Mouse (Mus musculus) liver, adult 2 months (tissue): ENCODE measurements at regions not wholly inside any gene's neighbourhood (a gene's known extent, or its start where the extent isn't known, plus 50 kb on each side); places are given as distances from the start of the nearest gene placed in this dataset.

Source experiments
- DNase-seq: peaks from one replicate; pipeline ENCODE4 v3.0.0-alpha.2; 2011; ENCODE audit warnings: low read depth, low spot score; ENCODE audit errors: extremely low read depth
- H3K27ac ChIP-seq: fragments of 200-500 bp; replicated peaks from 2 replicates; pipeline ENCODE4 v1.5.1; 2012; ENCODE audit warnings: low read depth, mild to moderate bottlenecking, control low read depth, inconsistent platforms, low read length; ENCODE audit not compliant: insufficient read depth
- H3K27me3 ChIP-seq: fragments of 200-500 bp; 2 replicates; pipeline ENCODE4 v1.6.1; 2012; ENCODE audit warnings: mild to moderate bottlenecking, moderate library complexity, low read length, inconsistent platforms; ENCODE audit not compliant: control insufficient read depth, insufficient read depth
- H3K36me3 ChIP-seq: fragments of 200-500 bp; 2 replicates; pipeline ENCODE4 v1.6.1; 2012; ENCODE audit warnings: low read length, inconsistent platforms; ENCODE audit not compliant: control insufficient read depth, insufficient read depth
- H3K4me1 ChIP-seq: fragments of 200-500 bp; 2 replicates; pipeline ENCODE4 v1.6.1; 2011; ENCODE audit warnings: low read length; ENCODE audit not compliant: control insufficient read depth, insufficient read depth
- H3K4me3 ChIP-seq: fragments of 200-500 bp; 2 replicates; pipeline ENCODE4 v1.5.1; 2011; ENCODE audit warnings: low read depth, mild to moderate bottlenecking, control low read depth, low read length, moderate library complexity; ENCODE audit not compliant: insufficient read depth
- H3K79me2 ChIP-seq: fragments of 200-500 bp; 2 replicates; pipeline ENCODE4 v1.6.1; 2012; ENCODE audit warnings: inconsistent platforms, mild to moderate bottlenecking, low read length, moderate library complexity; ENCODE audit not compliant: control insufficient read depth, insufficient read depth
- H3K9ac ChIP-seq: fragments of 200-500 bp; 2 replicates; pipeline ENCODE4 v1.6.1; 2012; ENCODE audit warnings: low read depth, mild to moderate bottlenecking, control low read depth, inconsistent platforms, low read length
- CTCF ChIP-seq: fragments of 200-500 bp; IDR thresholded peaks from 2 replicates; pipeline ENCODE4 v1.5.1; 2011; ENCODE audit warnings: low read depth, low read length, control low read depth
- POLR2A ChIP-seq: fragments of 200-500 bp; IDR thresholded peaks from 2 replicates; pipeline ENCODE4 v1.6.1; 2011; ENCODE audit warnings: low read length, control low read depth; ENCODE audit not compliant: insufficient read depth; ENCODE audit errors: extremely low read depth
- WGBS: fragments of 180-500 bp; shearing (Covaris S2); methylation state at CpG from one replicate; pipeline ENCODE4 v1.1.7; 2018; 5-methylcytosine and 5-hydroxymethylcytosine counted together

DNA sequence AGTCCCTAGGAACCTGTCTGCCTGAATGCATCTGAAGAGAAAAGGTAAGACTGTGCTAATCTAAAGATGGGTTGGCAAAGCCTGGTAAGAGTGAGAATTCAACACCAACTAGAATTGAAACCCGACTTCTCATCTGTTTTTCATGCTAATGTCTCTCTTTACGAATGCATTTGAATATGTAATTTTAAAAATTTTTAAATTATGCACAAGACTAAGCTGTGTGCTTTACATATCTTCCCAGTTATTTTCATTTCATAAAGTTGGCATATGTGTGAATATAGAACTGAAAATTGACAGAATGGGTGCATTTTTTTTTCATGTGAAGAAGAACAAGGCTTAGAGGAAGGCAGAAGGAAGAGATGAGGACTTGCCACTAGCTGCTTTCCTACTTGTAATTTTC lies 267.2 kb upstream of the Ube2e3 start:
- Histone ChIP-seq H3K36me3 (no peaks in the 10 kb centered on the region), H3K79me2 (no peaks in the 10 kb centered on the region), H3K27ac (no peak overlapping the region), H3K9ac (no peak overlapping the region), H3K27me3 (no peaks in the 10 kb centered on the region), H3K4me3 (no peak overlapping the region), H3K4me1 (no peaks in the 10 kb centered on the region)
- no peak for TF ChIP-seq POLR2A
- no peak for TF ChIP-seq CTCF
- DNase-seq: no peak
- WGBS: 87% methylated on average over 2 of the region's 2 CpGs

DNA sequence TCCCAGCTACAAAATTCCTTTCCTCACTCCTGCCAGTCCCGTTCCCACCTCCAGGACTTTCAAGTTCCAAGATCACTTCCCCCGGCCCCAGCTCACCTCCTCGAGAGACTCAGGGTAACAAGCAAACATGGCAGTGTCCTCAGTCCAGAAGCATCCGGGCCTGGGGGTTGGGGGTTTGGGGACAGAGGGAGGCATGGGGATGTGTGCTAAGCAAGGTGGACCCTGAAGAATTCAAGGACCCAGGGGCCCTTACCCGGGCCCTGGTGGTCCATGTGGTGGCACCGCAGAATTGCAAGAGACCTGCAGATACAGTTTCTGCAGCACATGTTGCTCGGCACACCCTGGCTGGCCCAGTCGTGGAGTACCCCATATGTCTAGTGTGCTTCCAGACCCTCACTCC lies 269.9 kb upstream of the Ube2e3 start:
- Histone ChIP-seq H3K4me3 (no peak overlapping the region), H3K9ac (no peak overlapping the region), H3K27ac (no peak overlapping the region), H3K27me3 (no peaks in the 10 kb centered on the region), H3K36me3 (no peaks in the 10 kb centered on the region), H3K79me2 (no peaks in the 10 kb centered on the region), H3K4me1 (no peaks in the 10 kb centered on the region)
- DNase-seq: no peak
- WGBS: 88% methylated on average over 8 of the region's 8 CpGs
- TF ChIP-seq CTCF: no peak
- TF ChIP-seq POLR2A: no peak

DNA sequence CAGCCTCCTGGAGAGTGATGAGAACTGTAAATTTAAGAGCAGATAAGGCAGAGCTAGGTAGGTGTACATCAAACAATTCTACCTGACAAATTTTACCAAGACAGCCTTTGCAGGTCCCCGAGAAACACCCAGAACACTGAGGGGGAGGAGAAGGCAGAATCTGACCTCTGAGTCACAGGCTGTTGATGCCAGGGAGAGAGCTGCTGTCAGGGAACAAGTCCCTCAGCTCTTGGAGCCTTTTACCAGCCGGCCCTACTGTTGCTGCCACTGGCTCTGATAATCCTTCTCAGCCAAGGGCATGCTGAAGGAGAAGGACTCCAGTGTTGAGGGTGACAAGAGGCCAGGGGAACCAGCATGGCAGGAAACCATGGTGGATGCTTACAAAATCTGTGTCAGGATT lies 271.7 kb upstream of the Ube2e3 start:
- no peaks in the 10 kb centered on the region for H3K4me1 ChIP-seq
- TF ChIP-seq CTCF (no peak), POLR2A (no peak)
- H3K36me3 ChIP-seq: no peaks in the 10 kb centered on the region
- no peaks in the 10 kb centered on the region for H3K79me2 ChIP-seq
- no peak overlapping the region for H3K27ac ChIP-seq
- H3K27me3 ChIP-seq: no peaks in the 10 kb centered on the region
- H3K4me3 ChIP-seq: no peak overlapping the region
- DNase-seq: no peak
- WGBS: 51% methylated on average over 2 of the region's 2 CpGs
- H3K9ac ChIP-seq: no peak overlapping the region

DNA sequence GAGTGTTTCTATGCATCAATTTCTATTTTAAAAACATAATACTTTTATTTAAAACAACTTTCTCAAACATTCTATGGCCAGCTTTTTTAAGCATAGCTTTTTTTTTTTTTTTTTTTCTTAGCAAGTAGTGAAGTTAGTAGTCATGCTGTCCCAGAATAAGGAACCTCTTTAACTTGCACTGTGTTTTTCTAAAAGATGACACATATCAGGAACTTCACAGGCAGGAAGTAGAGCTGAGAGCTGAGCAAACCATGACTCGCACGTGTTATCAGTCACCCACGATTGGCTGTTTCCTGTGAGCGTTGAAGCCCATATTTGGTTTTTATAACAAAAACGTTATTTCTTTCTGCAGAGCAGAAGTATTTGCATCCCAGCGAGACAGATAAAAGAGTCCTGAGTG lies 287.9 kb upstream of the Ube2e3 start:
- Histone ChIP-seq H3K4me3 (no peak overlapping the region), H3K9ac (no peak overlapping the region), H3K27me3 (no peaks in the 10 kb centered on the region), H3K4me1 (no peaks in the 10 kb centered on the region), H3K79me2 (no peaks in the 10 kb centered on the region), H3K27ac (no peak overlapping the region), H3K36me3 (no peaks in the 10 kb centered on the region)
- WGBS: 54% methylated on average over 6 of the region's 6 CpGs
- TF ChIP-seq POLR2A (no peak), CTCF (no peak)
- DNase-seq: no peak

DNA sequence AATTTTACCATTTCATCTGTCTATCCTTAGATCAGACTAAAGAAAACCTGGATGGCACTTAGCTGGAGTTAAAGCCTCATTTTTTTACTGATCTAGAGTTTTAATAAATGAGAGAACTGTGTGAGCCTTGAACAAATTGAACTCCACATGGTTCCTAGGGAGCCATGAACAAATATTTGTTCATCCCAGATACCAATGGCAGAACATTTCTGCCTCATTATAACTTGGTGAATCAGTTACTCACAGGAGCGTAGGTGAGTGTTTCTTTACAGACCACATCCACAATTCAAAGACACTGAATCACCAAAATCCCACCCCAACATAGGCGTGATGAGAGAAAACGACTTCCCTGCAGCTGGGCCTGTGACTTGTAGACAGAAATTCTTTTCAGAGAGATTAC lies 295.4 kb upstream of the Ube2e3 start:
- 40% methylated on average over 3 of the region's 3 CpGs for WGBS
- H3K4me1 ChIP-seq: no peaks in the 10 kb centered on the region
- TF ChIP-seq POLR2A: no peak
- TF ChIP-seq CTCF: no peak
- DNase-seq: no peak
- no peaks in the 10 kb centered on the region for H3K27me3 ChIP-seq
- no peak overlapping the region for H3K27ac ChIP-seq
- no peaks in the 10 kb centered on the region for H3K79me2 ChIP-seq
- H3K9ac ChIP-seq: no peak overlapping the region
- no peaks in the 10 kb centered on the region for H3K36me3 ChIP-seq
- H3K4me3 ChIP-seq: no peak overlapping the region

DNA sequence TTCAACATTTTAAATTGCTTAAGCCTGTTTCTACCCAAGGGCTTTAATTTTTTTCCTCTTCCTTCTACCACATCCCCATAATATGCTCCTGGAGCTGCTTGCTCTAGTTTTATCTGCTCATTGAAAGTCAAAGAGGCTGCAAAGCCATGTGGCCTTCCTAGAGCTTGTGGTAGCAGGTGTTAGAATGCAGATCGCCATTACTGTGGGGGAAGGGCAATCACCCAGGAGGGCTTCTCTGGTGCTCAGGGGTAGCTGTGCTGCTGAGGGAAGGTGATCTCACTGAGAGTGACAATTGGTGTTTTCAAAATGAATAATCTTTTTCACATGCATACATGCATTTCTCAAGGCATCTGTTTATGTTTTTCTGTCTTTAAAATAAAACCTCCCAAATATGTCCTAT lies 309.8 kb upstream of the Ube2e3 start:
- H3K79me2 ChIP-seq: no peaks in the 10 kb centered on the region
- WGBS: 51% methylated on average over 1 of the region's 1 CpGs
- H3K27me3 ChIP-seq: no peaks in the 10 kb centered on the region
- no peaks in the 10 kb centered on the region for H3K4me1 ChIP-seq
- H3K9ac ChIP-seq: no peak overlapping the region
- TF ChIP-seq POLR2A: no peak
- TF ChIP-seq CTCF: no peak
- H3K27ac ChIP-seq: no peak overlapping the region
- H3K36me3 ChIP-seq: no peaks in the 10 kb centered on the region
- no peak overlapping the region for H3K4me3 ChIP-seq
- DNase-seq: no peak
